Mouse (Mus musculus) erythroblast, embryonic 14.5 days (primary cell): ENCODE results near the gene Robo1. TPM values are rescaled to one million over a fixed set of nuclear protein-coding genes. Genes with fewer than 3 reads are reported as not detected.

Source experiments
- H3K27me3 ChIP-seq: 2 replicates; pipeline ENCODE4 v1.6.1; 2012; ENCODE audit warnings: inconsistent platforms; ENCODE audit not compliant: control insufficient read depth
- H3K36me3 ChIP-seq: 2 replicates; pipeline ENCODE4 v1.6.1; 2012; ENCODE audit warnings: mild to moderate bottlenecking, inconsistent platforms; ENCODE audit not compliant: control insufficient read depth
- H3K4me1 ChIP-seq: 2 replicates; pipeline ENCODE4 v1.6.1; 2012; ENCODE audit warnings: inconsistent platforms; ENCODE audit not compliant: control insufficient read depth
- H3K4me3 ChIP-seq: replicated peaks from 2 replicates; pipeline ENCODE3; 2012; ENCODE audit warnings: moderate library complexity, mild to moderate bottlenecking, inconsistent platforms
- H3K9me3 ChIP-seq: 2 replicates; pipeline ENCODE4 v1.6.1; 2012; ENCODE audit warnings: low read length, inconsistent platforms, mixed read lengths; ENCODE audit not compliant: control insufficient read depth
- GATA1 ChIP-seq: IDR thresholded peaks from 2 replicates; pipeline ENCODE4 v1.6.1; 2012; ENCODE audit warnings: low read length, inconsistent platforms, mixed read lengths
- TAL1 ChIP-seq: IDR thresholded peaks from 3 replicates; pipeline ENCODE4 v1.6.1; 2012; ENCODE audit warnings: low read length, inconsistent platforms, mixed read lengths
- polyA plus RNA-seq: library from polyadenylated mRNA; stranded (reverse); fragments of >175 nt; gene quantifications from 2 replicates; pipeline ENCODE4 v1.2.3, GENCODE M21; 2012

The Robo1 gene
- polyA plus RNA-seq, 1 experiment: not detected

- Histone ChIP-seq H3K27me3 (no peaks in the 10 kb centered on the region), H3K36me3 (no peaks in the 10 kb centered on the region), H3K4me1 (no peaks in the 10 kb centered on the region), H3K4me3 (no peak overlapping the region), H3K9me3 (peaks cover 21% of the 10 kb centered on the region)
- TF ChIP-seq GATA1 (no peak), TAL1 (no peak)
These were observed 427.5 kb downstream of the Robo1 start for GRCm38 (mm10) chr16:72735588-72735987.

- Histone ChIP-seq H3K4me1 (no peaks in the 10 kb centered on the region), H3K9me3 (peaks cover 31% of the 10 kb centered on the region), H3K4me3 (no peak overlapping the region), H3K36me3 (no peaks in the 10 kb centered on the region; the same call in 1 of the 2 replicates), H3K27me3 (no peaks in the 10 kb centered on the region)
- no peak for TF ChIP-seq TAL1
- TF ChIP-seq GATA1: no peak
These were observed 429.0 kb downstream of the Robo1 start for GRCm38 (mm10) chr16:72737154-72737553.

GRCm38 (mm10) chr16:72740218-72740617 is 432.1 kb downstream of the Robo1 start:
- H3K27me3 ChIP-seq: no peaks in the 10 kb centered on the region
- H3K9me3 ChIP-seq: peaks cover 43% of the 10 kb centered on the region
- no peak for TF ChIP-seq GATA1
- no peak for TF ChIP-seq TAL1
- H3K4me3 ChIP-seq: no peak overlapping the region
- H3K36me3 ChIP-seq: no peaks in the 10 kb centered on the region; the same call in 1 of the 2 replicates
- no peaks in the 10 kb centered on the region for H3K4me1 ChIP-seq

- no peaks in the 10 kb centered on the region; the same call in 1 of the 2 replicates for H3K36me3 ChIP-seq
- no peaks in the 10 kb centered on the region for H3K4me1 ChIP-seq
- peaks cover 14% of the 10 kb centered on the region for H3K9me3 ChIP-seq
- H3K27me3 ChIP-seq: no peaks in the 10 kb centered on the region
- no peak for TF ChIP-seq GATA1
- no peak for TF ChIP-seq TAL1
- H3K4me3 ChIP-seq: no peak overlapping the region
These were observed 439.6 kb downstream of the Robo1 start for GRCm38 (mm10) chr16:72747696-72748095.

- H3K27me3 ChIP-seq: no peaks in the 10 kb centered on the region
- TF ChIP-seq TAL1 (no peak), GATA1 (no peak)
- H3K4me3 ChIP-seq: no peak overlapping the region
- H3K36me3 ChIP-seq: no peaks in the 10 kb centered on the region
- H3K9me3 ChIP-seq: peaks cover 5% of the 10 kb centered on the region; the same call in 1 of the 2 replicates
- H3K4me1 ChIP-seq: no peaks in the 10 kb centered on the region
These were observed 457.2 kb downstream of the Robo1 start for GRCm38 (mm10) chr16:72765128-72765913.

- no peaks in the 10 kb centered on the region for H3K4me1 ChIP-seq
- TF ChIP-seq TAL1 (no peak), GATA1 (no peak)
These were observed 461.2 kb downstream of the Robo1 start for GRCm38 (mm10) chr16:72769214-72769834.

GRCm38 (mm10) chr16:72772348-72772747 is 464.2 kb downstream of the Robo1 start:
- no peak overlapping the region for H3K4me3 ChIP-seq
- H3K4me1 ChIP-seq: no peaks in the 10 kb centered on the region
- H3K36me3 ChIP-seq: no peaks in the 10 kb centered on the region
- no peak for TF ChIP-seq TAL1
- no peak for TF ChIP-seq GATA1
- peaks cover 9% of the 10 kb centered on the region; the same call in 1 of the 2 replicates for H3K9me3 ChIP-seq
- H3K27me3 ChIP-seq: no peaks in the 10 kb centered on the region

More at GRCm38 (mm10) chr16:72769214-72769834, 461.2 kb downstream of the Robo1 start:
- Histone ChIP-seq H3K27me3 (no peaks in the 10 kb centered on the region), H3K9me3 (peaks cover 9% of the 10 kb centered on the region; the same call in 1 of the 2 replicates), H3K36me3 (no peaks in the 10 kb centered on the region), H3K4me3 (no peak overlapping the region)

GRCm38 (mm10) chr16:72773034-72773433 is 464.9 kb downstream of the Robo1 start:
- H3K4me3 ChIP-seq: no peak overlapping the region
- peaks cover 9% of the 10 kb centered on the region; the same call in 1 of the 2 replicates for H3K9me3 ChIP-seq
- H3K36me3 ChIP-seq: no peaks in the 10 kb centered on the region
- no peak for TF ChIP-seq TAL1
- no peak for TF ChIP-seq GATA1
- no peaks in the 10 kb centered on the region for H3K4me1 ChIP-seq
- H3K27me3 ChIP-seq: no peaks in the 10 kb centered on the region

GRCm38 (mm10) chr16:72778520-72778919 is 470.4 kb downstream of the Robo1 start:
- TF ChIP-seq GATA1 (no peak), TAL1 (no peak)
- Histone ChIP-seq H3K9me3 (no peaks in the 10 kb centered on the region), H3K4me1 (no peaks in the 10 kb centered on the region), H3K36me3 (no peaks in the 10 kb centered on the region), H3K4me3 (no peak overlapping the region), H3K27me3 (no peaks in the 10 kb centered on the region)
